Mouse (Mus musculus): ENCODE data around the gene Cpa2. TPM values are rescaled to one million over a fixed set of nuclear protein-coding genes. Genes with fewer than 3 reads are reported as not detected.

Gene Cpa2
- polyA plus RNA-seq, 1 experiment from 2014 or later: 3.3 TPM

- Histone ChIP-seq H3K9ac (ENCODE audit: low read depth, low read length) (peak overlapping the region; percentile 51; the same call in 1 of the 2 replicates), H3K27me3 (replicated peaks; ENCODE audit: control insufficient read depth, insufficient read depth, low read length) (no peaks in the 10 kb centered on the region), H3K4me1 (ENCODE audit: control insufficient read depth, insufficient read depth, low read length) (peaks cover 54% of the 10 kb centered on the region), H3K27ac (replicated peaks; ENCODE audit: low read depth, low read length) (peak overlapping the region; percentile 93), H3K4me2 (ENCODE audit: low read depth, low read length) (peak overlapping the region; percentile 46), H3K9me3 (ENCODE audit: control insufficient read depth, low read length) (no peaks in the 10 kb centered on the region), H3K36me3 (ENCODE audit: control insufficient read depth, insufficient read depth, low read length) (no peaks in the 10 kb centered on the region), H3K4me3 (ENCODE audit: low read depth, low read length) (no peak overlapping the region)
- DNase-seq (ENCODE audit: low spot score) (peak; percentile 91), ATAC-seq (ENCODE audit: low read depth) (peak; percentile 5; the same call in 1 of the 2 replicates)
- WGBS: 21% methylated on average over 23 of the region's 23 CpGs
Observed at GRCm38 (mm10) chr6:30551644-30552580, 10.5 kb downstream of the Cpa2 start.

- WGBS: 39% methylated on average over 6 of the region's 6 CpGs
- Histone ChIP-seq H3K4me3 (ENCODE audit: low read depth, low read length) (no peak overlapping the region), H3K4me1 (ENCODE audit: control insufficient read depth, insufficient read depth, low read length) (peaks cover 49% of the 10 kb centered on the region), H3K9ac (ENCODE audit: low read depth, low read length) (peak overlapping the region; percentile 5; the same call in 1 of the 2 replicates), H3K9me3 (ENCODE audit: control insufficient read depth, low read length) (no peaks in the 10 kb centered on the region), H3K27ac (replicated peaks; ENCODE audit: low read depth, low read length) (peak overlapping the region; percentile 93), H3K36me3 (ENCODE audit: control insufficient read depth, insufficient read depth, low read length) (no peaks in the 10 kb centered on the region), H3K4me2 (ENCODE audit: low read depth, low read length) (peak overlapping the region; percentile 46), H3K27me3 (replicated peaks; ENCODE audit: control insufficient read depth, insufficient read depth, low read length) (no peaks in the 10 kb centered on the region)
- ATAC-seq (ENCODE audit: low read depth) (no peak), DNase-seq (ENCODE audit: low spot score) (no peak)
Observed at GRCm38 (mm10) chr6:30552628-30553027, 11.2 kb downstream of the Cpa2 start.

DNA sequence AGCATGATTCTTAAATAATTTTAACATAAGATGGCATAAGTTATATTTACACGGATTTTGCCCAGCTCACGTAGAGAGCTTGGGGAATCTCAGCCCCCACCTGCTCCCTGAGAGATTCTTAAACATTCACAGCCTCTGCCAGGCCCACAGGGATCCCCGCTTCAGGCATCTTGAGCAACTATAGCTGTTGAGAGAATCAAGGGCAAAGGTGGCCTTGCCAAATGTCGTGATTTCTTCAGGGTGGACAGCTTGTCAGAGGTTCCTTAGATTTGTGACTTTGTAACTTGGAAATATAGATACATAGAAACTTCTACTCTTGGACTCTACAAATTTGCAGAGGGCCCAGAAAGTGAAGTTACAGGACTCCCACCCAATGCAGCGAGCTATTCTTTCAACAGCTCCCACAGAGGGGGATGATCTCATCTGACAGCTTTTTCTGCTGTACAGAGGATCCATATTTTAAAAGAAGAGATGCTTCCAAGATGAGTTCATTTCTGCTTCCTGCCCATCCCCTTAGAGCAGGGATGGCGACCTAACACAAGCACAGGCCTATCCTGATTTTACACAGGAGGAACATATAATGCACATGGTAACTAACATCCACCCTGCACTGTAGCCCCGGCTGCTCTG is 12.1 kb downstream of the Cpa2 start:
- Histone ChIP-seq H3K9me3 (ENCODE audit: control insufficient read depth, low read length) (no peaks in the 10 kb centered on the region), H3K4me3 (ENCODE audit: low read depth, low read length) (no peak overlapping the region), H3K4me2 (ENCODE audit: low read depth, low read length) (no peak overlapping the region), H3K4me1 (ENCODE audit: control insufficient read depth, insufficient read depth, low read length) (peaks cover 40% of the 10 kb centered on the region), H3K9ac (ENCODE audit: low read depth, low read length) (no peak overlapping the region), H3K27me3 (replicated peaks; ENCODE audit: control insufficient read depth, insufficient read depth, low read length) (no peaks in the 10 kb centered on the region), H3K27ac (replicated peaks; ENCODE audit: low read depth, low read length) (peak overlapping the region; percentile 93), H3K36me3 (ENCODE audit: control insufficient read depth, insufficient read depth, low read length) (no peaks in the 10 kb centered on the region)
- WGBS: 63% methylated on average over 7 of the region's 7 CpGs
- no peak for DNase-seq (ENCODE audit: low spot score)
- ATAC-seq (ENCODE audit: low read depth): no peak

DNA sequence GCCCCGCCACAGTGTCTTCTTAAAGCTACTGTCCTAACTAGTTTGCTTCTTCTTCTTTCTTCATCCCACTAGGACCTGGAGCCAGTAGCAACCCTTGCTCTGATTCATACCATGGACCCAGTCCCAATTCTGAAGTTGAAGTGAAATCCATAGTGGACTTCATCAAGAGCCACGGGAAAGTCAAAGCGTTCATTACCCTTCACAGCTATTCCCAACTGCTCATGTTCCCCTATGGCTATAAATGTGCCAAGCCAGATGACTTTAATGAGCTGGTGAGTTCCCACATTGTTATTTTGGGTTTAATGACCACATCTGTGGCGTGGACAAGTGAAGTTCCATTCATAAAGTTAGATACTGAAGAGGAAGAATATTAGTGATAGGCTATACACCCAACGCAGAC is 12.7 kb downstream of the Cpa2 start:
- H3K4me3 ChIP-seq (ENCODE audit: low read depth, low read length): no peak overlapping the region
- no peaks in the 10 kb centered on the region for H3K36me3 ChIP-seq (ENCODE audit: control insufficient read depth, insufficient read depth, low read length)
- WGBS: 91% methylated on average over 5 of the region's 5 CpGs
- peak overlapping the region; percentile 93 for H3K27ac ChIP-seq (replicated peaks; ENCODE audit: low read depth, low read length)
- H3K9ac ChIP-seq (ENCODE audit: low read depth, low read length): no peak overlapping the region
- H3K9me3 ChIP-seq (ENCODE audit: control insufficient read depth, low read length): no peaks in the 10 kb centered on the region
- no peak for ATAC-seq (ENCODE audit: low read depth)
- peaks cover 34% of the 10 kb centered on the region for H3K4me1 ChIP-seq (ENCODE audit: control insufficient read depth, insufficient read depth, low read length)
- H3K27me3 ChIP-seq (replicated peaks; ENCODE audit: control insufficient read depth, insufficient read depth, low read length): no peaks in the 10 kb centered on the region
- DNase-seq (ENCODE audit: low spot score): no peak
- H3K4me2 ChIP-seq (ENCODE audit: low read depth, low read length): no peak overlapping the region

GRCm38 (mm10) chr6:30554621-30555170 is 13.3 kb downstream of the Cpa2 start:
- Histone ChIP-seq H3K4me3 (ENCODE audit: low read depth, low read length) (no peak overlapping the region), H3K27me3 (replicated peaks; ENCODE audit: control insufficient read depth, insufficient read depth, low read length) (no peaks in the 10 kb centered on the region), H3K9me3 (ENCODE audit: control insufficient read depth, low read length) (no peaks in the 10 kb centered on the region), H3K36me3 (ENCODE audit: control insufficient read depth, insufficient read depth, low read length) (no peaks in the 10 kb centered on the region), H3K4me2 (ENCODE audit: low read depth, low read length) (no peak overlapping the region), H3K4me1 (ENCODE audit: control insufficient read depth, insufficient read depth, low read length) (peaks cover 28% of the 10 kb centered on the region), H3K27ac (replicated peaks; ENCODE audit: low read depth, low read length) (peak overlapping the region; percentile 28; the same call in 1 of the 2 replicates), H3K9ac (ENCODE audit: low read depth, low read length) (no peak overlapping the region)
- ATAC-seq (ENCODE audit: low read depth) (no peak), DNase-seq (ENCODE audit: low spot score) (no peak)
- 86% methylated on average over 5 of the region's 5 CpGs for WGBS

GRCm38 (mm10) chr6:30556080-30556479 is 14.7 kb downstream of the Cpa2 start:
- WGBS: 9% methylated on average over 5 of the region's 9 CpGs
- Histone ChIP-seq H3K9ac (ENCODE audit: low read depth, low read length) (no peak overlapping the region), H3K9me3 (ENCODE audit: control insufficient read depth, low read length) (no peaks in the 10 kb centered on the region), H3K4me2 (ENCODE audit: low read depth, low read length) (no peak overlapping the region), H3K36me3 (ENCODE audit: control insufficient read depth, insufficient read depth, low read length) (no peaks in the 10 kb centered on the region), H3K27me3 (replicated peaks; ENCODE audit: control insufficient read depth, insufficient read depth, low read length) (no peaks in the 10 kb centered on the region), H3K27ac (replicated peaks; ENCODE audit: low read depth, low read length) (0 out of 2 replicates have a peak overlapping the region, but pooled peaks have one; percentile 8), H3K4me1 (ENCODE audit: control insufficient read depth, insufficient read depth, low read length) (peaks cover 20% of the 10 kb centered on the region), H3K4me3 (ENCODE audit: low read depth, low read length) (no peak overlapping the region)
- peak; percentile 76 for ATAC-seq (ENCODE audit: low read depth)
- DNase-seq (ENCODE audit: low spot score): peak; percentile 89

DNA sequence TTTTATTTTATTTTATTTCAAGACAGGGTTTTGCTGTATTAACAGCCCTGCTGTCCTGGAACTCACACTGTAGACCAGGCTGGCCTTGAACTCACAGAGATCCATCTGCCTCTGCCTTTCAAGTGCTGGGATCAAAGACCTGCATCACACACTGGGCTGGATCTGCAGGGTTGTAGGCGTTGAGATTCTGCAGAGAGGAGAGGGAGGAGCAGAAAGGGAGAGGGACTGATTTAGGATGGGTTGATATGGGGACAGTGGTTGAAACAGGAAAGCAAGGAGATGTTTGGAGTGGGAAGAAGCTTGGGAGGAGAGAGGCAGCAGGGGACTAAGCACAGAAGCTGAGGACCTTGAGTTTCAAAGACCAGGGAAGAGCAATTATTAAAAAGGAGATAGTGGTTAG is 18.3 kb downstream of the Cpa2 start:
- H3K36me3 ChIP-seq (ENCODE audit: control insufficient read depth, insufficient read depth, low read length): no peaks in the 10 kb centered on the region
- DNase-seq (ENCODE audit: low spot score): no peak
- H3K4me2 ChIP-seq (ENCODE audit: low read depth, low read length): no peak overlapping the region
- no peak overlapping the region for H3K27ac ChIP-seq (replicated peaks; ENCODE audit: low read depth, low read length)
- ATAC-seq (ENCODE audit: low read depth): no peak
- no peak overlapping the region for H3K4me3 ChIP-seq (ENCODE audit: low read depth, low read length)
- no peaks in the 10 kb centered on the region for H3K27me3 ChIP-seq (replicated peaks; ENCODE audit: control insufficient read depth, insufficient read depth, low read length)
- WGBS: 67% methylated on average over 1 of the region's 1 CpGs
- H3K4me1 ChIP-seq (ENCODE audit: control insufficient read depth, insufficient read depth, low read length): no peaks in the 10 kb centered on the region
- H3K9me3 ChIP-seq (ENCODE audit: control insufficient read depth, low read length): no peaks in the 10 kb centered on the region
- H3K9ac ChIP-seq (ENCODE audit: low read depth, low read length): no peak overlapping the region

GRCm38 (mm10) chr6:30562132-30562531 is 20.8 kb downstream of the Cpa2 start:
- Histone ChIP-seq H3K9ac (ENCODE audit: low read depth, low read length) (no peak overlapping the region), H3K4me3 (ENCODE audit: low read depth, low read length) (no peak overlapping the region), H3K36me3 (ENCODE audit: control insufficient read depth, insufficient read depth, low read length) (no peaks in the 10 kb centered on the region), H3K9me3 (ENCODE audit: control insufficient read depth, low read length) (no peaks in the 10 kb centered on the region), H3K4me1 (ENCODE audit: control insufficient read depth, insufficient read depth, low read length) (no peaks in the 10 kb centered on the region), H3K27me3 (replicated peaks; ENCODE audit: control insufficient read depth, insufficient read depth, low read length) (no peaks in the 10 kb centered on the region), H3K27ac (replicated peaks; ENCODE audit: low read depth, low read length) (no peak overlapping the region), H3K4me2 (ENCODE audit: low read depth, low read length) (no peak overlapping the region)
- ATAC-seq (ENCODE audit: low read depth) (no peak), DNase-seq (ENCODE audit: low spot score) (no peak)
- WGBS: 78% methylated on average over 4 of the region's 4 CpGs
